Mouse (Mus musculus) heart, adult 18-20 months (tissue): ENCODE results near the gene Tmem14c. TPM values are rescaled to one million over a fixed set of nuclear protein-coding genes. Genes with fewer than 3 reads are reported as not detected.
"Not testable (repeated sequence)": the region's sequence is repeated elsewhere in the genome, so short reads cannot be mapped to it uniquely, and the experiment has no call there.

Experiments
- DNase-seq, 2 experiments: peaks; one replicate each; pipeline ENCODE4 v3.0.0; 2021 to 2022; ENCODE audit warnings: mixed read lengths in 1 of 2
- long read RNA-seq, 2 experiments: library from polyadenylated mRNA; stranded (forward); transcript quantifications; one replicate each; pipeline ENCODE4 v2.0.0; 2021
- total RNA-seq, 2 experiments: library from RNA; stranded (reverse); gene quantifications; 2 replicates each; pipeline ENCODE4 v1.2.3; 2021

Gene Tmem14c
- 100 to 1,000 TPM; 180 to 185 TPM for total RNA-seq
- long read RNA-seq, experiment 1, transcript Tmem14c-201 (6 exons, 914 nt): major isoform, 101 of 126 reads
- long read RNA-seq, experiment 1, partial matches to known transcripts: 14 of 126 reads
- long read RNA-seq, experiment 1, other reads (novel, unspliced or antisense): 11 of 126 reads
- long read RNA-seq, experiment 2, transcript Tmem14c-201 (6 exons, 914 nt): major isoform, 65 of 87 reads
- long read RNA-seq, experiment 2, partial matches to known transcripts: 18 of 87 reads
- long read RNA-seq, experiment 2, other reads (novel, unspliced or antisense): 4 of 87 reads

DNA sequence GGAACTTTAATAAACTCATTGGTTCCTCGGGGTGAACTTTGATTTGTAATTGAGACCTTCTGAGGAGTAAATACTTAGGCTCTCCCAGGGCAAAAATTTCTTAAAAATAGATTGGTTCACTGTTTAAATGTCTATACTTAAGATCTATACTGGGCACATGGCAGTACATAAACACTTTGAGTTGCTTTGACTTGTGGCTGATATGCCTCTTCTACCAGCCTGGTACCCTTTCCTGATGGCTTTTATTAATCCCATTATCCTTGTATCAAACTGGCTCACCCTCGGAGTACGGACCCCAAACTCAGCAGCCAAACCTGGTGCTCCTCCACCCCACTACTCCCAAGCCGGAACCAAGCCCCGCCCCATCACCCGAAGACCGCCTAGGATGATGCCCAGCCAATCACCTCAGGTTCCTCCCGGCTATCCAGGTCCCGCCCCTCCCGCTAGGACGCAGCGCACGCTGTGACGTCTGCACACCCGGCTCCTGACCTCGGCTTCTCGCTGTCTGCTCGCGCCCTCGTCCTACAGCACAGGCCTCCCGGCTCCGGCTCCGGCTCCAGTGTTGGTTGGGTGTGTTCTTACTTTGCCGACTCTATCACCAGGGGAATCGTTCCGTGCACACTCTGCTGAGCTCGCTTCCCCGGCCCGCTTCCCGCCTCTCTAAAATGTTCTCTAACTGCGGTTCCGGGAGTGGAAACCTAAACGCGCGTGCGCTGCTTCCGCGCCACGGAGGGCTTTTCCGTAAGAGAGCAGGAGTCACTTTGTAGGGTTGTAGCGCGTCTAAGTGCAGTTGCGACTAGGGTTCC lies at the start of gene Tmem14c:
Tmem14c (plus strand) TSS at position 464 of the 806 bp plus-strand sequence.
- peak; percentile 97 for DNase-seq

DNA sequence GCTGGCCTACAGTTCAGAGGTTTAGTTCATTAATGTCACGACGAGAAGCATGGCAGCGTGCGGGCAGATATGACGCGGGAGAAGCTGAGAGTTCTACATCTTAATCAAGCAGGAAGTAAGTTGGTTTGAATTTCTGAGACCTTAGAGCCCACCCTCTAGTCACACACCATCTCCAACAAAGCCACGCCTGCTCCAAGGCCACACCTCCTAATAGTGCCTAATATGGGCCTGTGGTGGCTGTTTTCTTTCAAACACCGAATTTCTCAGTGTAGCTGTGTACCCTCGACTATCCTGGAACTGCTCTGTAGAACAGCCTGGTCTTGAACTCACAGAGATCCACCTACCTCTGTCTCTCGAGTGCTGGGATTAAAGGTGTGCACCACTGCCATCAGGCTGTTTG lies 48.5 kb upstream of the Tmem14c start:
- no peak for DNase-seq

DNA sequence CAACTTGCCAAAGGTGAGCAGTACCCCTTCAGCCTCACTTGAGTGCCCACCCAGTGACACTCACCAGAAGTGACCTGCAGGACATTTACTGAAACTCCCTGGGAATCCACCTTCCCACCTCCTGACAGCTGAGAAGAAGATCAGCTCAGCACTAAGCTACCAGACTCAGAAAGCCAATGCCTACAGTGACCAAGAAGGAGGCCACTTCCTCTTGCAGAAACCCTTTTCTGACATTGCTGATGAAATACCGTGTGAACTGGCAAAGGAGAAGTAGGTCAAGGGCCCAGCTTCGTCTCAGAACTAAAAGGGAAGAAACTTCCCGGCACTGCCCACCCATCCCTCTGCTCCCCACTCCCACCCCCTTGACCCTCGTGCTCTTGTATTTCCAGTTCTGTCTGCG lies 47.5 kb upstream of the Tmem14c start:
- DNase-seq: peak in 1 of 2 experiments; percentile 29

DNA sequence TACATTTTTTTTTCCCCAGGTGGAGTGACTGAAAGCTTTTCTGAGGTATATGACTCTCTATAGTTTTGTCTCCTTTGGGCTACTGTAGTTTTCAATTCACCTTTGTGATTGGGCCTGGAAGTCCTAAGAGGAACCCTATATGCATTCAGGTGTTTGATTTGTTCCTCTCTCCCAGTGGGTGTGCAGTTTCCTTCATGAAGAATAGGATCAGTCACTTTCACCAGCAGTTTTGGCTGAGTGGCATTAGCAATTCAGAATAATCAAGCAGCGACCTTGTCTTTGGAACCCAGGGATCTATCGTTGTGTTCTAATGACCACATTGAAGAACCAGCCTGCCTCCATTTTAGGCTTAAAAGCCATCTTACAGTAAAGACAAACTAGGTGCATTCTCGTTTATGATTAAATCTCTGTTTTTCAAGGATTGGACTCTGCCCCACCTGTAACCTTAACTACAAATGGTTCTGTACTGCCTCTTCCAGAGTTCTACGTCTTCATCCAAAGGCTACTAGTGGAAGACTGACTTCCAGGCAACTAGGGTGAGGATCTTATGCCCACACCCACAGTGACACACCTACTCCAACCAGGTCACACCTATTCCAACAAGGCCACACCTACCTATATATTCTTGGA lies 46.2 kb upstream of the Tmem14c start:
- DNase-seq: no peak

DNA sequence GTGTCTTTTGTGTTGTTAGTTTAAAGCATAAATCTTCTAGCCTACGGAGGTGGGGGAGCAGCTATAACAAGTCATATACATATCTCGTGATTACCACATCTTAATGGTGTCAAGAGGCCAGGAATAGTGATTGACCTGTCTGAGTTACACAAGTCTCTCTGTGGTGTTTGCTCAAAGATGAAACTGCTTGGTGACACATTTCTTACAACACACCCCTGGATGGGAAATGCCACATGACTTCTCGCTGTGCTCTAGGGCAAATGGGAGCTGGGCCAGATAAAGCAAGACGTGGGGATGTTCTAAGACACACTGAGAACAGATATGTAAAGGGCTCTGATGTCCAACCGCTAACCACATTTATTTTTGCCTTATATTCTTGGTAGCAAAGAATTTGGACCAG lies 44.8 kb upstream of the Tmem14c start:
- DNase-seq: no peak

DNA sequence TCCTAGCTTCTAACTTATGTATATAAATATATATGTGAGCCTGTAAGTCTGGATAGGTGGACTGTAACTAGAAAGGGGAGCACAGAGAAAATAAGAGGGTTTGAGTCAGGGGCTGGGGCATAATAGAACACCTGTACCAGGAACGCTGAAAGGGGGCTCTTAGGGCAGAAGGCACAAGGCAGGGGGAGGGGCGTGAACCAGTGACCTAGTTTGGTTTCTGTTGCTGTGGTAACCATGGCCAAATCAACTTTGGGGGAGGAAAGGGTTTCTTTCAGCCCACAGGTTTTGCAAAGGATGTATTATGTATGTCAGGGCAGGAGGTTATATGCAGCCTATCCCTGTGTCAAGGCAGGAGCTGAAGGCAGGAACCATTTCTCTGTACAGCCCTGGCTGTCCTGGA lies 44.3 kb upstream of the Tmem14c start:
- DNase-seq: no peak

DNA sequence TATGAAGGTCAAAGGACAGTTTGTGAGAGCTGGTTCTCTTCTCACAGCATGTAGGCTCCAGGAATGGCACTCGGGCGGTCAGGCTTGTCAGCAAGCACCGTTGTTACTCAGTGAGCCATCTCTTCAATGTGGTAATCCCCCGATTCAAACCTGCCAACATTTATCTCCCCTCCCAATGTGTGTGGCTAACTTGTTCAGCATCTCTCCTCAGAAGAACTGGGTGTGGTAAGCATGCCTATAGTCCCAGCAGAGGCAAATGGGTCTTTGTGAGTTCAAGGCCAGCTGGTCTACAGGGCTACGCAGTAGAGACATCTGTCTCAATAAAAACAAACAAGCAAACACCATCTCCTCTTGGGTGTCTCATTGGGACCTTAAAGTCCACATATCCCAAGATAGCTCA lies 43.1 kb upstream of the Tmem14c start:
- DNase-seq: no peak

DNA sequence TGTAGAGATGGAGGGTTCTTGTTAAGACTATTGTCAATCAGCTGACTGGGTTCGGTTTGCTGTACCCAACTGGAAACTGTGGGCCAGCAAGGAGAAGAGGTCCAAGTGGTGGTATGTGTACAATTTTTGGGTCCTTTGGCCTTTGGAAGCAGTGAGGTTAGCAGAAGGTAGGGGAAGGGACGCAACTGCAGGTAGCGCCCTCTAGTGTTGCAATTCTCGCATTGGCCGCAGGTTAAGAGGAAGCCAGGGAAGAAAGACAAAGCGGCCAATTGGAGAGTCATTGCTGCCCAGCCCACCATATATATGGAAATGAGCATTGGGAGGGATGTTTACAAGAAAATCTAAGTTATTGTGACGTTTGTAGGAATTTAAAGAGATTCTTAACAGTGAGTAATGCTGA lies 38.5 kb upstream of the Tmem14c start:
- DNase-seq: peak; percentile 44 to 75

DNA sequence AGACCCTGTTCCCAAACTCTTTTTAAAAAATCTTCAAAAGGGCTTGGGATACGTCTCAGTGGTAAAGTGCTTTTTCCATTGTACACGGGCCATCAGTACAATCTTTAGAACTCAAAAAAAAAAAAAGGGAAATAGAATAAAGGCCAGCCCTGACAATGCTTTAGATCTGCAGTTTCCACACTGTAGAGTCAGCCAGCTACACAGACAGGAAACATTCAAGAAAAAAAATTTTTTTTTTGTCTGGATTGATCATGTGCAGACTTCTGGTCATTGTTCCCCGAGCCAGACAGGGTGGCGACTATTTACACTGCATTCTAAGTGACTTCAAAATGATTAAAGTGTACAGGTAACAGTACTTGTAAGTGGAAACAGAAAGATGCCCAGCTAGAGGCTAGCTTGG lies 37.4 kb upstream of the Tmem14c start:
- DNase-seq: peak in 1 of 2 experiments; percentile 46

DNA sequence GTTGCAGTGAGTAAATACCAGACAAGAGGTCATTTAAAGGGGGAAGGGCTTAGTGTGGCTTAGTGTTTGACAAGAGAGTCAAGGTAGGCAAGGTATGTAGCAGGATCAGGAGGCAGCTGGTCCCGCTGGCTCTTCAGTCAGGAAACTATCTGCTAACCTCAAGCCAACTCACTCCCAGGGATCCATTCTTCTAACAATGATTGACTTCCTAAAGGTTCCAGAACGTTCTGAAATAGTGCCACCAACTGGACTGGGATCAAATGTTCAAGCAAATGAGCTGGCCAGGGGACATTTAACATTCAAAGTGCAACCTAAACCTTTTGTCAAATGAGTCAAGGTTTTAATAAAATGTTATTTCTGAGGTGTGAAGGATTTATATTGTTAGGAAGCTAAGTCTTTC lies 36.8 kb upstream of the Tmem14c start:
- peak; percentile 43 to 53 for DNase-seq

DNA sequence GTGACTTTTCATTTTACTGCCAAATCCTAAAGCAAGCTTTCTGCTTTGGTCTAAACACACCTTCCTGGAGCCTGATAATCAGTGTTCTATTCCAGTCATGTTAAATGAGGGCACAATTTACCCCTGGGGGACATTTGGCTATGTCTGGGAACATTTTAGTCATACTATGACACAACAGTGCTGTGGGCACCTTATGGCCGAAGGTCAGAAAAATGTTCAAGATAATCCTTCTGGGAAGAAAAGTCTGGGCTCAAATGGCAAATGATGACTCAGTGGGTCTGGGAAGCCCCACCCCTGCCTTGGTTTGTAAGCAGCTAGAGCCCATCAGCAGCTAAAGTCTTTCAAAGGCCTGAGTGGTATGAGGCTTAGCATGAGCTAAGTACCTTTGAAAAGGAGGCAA lies 33.3 kb upstream of the Tmem14c start:
- no peak for DNase-seq

DNA sequence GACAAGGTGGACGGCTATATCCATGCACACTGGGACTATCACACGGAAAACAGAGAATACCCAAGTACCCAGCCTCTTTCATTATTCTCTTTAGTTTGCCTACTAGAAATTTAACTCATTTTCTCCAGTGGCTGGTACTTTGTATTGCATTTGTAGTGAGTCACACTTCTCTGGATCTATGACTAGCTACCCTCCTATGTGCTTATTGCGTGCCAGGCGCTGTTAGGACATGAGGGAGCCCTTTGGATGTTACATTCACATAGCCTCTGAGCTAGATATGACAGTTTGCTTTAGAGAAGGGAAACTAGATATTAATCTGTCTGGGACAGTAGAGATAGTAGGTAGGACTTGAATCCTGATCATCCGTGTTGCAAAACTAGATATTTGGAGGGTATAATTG lies 30.0 kb upstream of the Tmem14c start:
- no peak for DNase-seq

DNA sequence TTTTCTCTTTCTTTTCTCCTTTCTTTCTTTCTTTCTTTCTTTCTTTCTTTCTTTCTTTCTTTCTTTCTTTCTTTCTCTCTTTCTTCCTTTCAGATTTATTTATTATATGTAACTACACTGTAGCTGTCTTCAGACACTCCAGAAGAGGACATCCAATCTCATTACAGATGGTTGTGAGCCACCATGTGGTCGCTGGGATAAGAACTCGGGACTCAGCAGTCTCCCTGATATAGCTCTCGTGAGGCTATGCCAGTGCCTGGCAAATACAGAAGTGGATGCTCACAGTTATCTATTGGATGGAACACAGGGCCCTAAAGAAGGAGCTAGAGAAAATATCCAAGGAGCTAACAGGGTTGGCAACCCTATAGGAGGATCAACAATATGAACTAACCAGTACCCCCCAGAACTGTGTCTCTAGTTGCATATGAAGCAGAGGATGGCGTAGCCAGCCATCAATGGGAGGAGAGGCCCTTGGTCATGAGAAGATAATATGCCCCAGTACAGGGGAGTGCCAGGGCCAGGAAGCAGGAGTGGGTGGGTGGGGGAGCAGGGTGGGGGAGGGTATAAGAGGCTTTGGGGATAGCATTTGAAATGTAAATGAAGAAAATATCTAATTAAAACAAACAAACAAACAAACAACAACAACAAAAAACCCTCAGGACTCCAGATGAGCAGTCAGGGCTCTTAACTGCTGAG lies 28.3 kb upstream of the Tmem14c start:
- DNase-seq: not testable (repeated sequence)

DNA sequence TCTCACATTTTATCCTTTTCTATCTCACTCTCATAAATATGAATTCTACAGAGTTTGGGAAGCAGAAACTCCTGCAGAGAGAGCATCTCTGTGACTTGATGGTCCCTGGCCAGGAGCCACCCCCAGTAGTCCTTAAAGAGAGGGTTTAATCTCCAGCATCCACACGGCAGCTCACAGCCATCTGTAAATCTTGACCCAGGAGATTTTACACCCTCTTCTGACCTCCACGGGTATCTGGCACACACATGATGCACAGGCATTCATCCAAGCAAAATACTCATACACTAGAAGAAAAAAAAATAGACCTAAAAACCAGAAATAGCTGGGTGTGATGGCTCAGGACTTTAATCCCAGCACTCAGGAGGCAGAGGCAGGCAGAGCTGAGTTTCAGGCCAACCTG lies 27.7 kb upstream of the Tmem14c start:
- DNase-seq: no peak

DNA sequence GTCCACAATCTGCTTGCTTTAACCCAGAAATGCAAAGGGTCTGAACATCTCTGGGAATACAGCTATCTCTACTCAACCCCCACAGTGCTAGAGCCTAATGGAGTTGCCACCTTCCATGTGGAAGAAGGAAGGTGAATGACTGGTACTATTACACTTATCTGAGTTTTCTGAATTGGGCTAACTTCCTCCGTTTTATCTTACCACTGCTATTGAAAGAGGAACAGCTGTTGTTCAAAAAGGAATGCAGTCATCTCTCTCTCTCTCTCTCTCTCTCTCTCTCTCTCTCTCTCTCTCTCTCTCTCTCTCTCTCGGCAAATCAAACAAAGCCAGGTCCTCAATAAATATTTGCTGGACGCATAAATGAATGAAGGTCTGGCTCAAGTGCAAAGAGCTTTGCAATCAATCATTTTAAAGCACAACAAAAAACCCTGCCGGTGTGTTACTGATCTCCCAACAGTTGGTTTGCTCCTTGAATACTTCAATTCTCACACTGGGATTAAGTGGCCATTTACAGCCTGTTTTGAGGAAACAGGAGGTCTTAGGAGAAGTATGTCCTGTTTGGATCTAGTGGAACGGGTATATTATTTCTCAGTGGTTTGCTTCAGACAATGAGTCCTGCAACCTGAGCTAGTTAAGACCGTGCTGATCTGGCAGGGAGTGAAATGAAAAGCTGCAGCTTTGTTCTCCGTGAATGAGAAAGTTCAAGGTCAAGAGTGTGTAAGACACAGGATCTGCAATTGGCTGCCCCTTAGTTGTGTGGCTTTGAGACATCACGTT lies 21.4 kb upstream of the Tmem14c start:
- no peak for DNase-seq

DNA sequence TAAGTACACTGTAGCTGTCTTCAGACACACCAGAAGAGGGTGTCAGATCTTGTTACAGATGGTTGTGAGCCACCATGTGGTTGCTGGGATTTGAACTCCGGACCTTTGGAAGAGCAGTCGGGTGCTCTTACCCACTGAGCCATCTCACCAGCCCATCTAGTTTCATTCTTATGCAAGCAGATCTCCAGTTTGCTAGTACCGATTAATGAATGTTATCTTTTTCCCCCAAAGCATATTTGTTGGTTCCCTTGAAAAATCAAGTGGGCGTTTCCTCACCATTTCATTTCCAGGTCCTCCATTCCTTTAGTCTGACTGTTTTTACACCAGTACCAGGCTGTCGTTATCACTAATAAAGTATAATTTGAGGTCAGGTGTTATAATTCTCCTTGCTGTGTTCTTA lies 17.6 kb upstream of the Tmem14c start:
- DNase-seq: not testable (repeated sequence)

DNA sequence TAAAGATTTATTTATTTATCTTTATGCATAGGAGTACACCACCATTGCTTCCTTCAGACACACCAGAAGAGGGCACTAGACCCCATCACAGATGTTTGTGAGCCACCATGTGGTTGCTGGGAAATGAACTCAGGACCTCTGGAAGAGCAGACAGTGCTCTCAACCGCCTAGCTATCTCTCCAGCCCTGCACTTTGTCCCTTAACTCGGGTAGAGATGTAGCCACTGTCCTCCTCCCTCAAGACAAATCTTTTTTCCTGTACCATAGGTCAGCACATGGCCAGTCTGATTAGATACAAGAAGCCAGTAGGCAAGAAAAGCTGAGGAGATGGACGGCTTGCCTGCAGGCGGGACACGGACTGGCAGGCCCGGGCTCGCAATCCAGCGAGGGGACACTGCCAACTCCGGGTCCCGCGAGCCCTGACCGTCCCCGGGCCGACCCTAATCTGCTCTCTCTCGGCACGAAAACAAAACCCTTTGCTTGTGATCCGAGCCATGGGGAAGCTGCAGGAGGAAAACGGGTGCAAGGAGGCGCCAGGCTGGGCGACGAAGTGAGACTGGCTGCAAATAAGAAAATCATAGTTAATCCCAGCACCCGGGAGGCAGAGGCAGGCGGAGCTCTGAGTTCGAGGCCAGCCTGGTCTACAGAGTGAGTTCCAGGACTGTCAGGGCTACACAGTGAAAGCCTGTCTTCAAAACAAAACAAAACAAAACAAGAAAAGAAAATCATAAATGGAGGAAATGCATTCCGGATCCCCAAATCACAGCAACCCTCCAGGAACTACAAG lies 15.8 kb upstream of the Tmem14c start:
- peak; percentile 31 to 61 for DNase-seq

DNA sequence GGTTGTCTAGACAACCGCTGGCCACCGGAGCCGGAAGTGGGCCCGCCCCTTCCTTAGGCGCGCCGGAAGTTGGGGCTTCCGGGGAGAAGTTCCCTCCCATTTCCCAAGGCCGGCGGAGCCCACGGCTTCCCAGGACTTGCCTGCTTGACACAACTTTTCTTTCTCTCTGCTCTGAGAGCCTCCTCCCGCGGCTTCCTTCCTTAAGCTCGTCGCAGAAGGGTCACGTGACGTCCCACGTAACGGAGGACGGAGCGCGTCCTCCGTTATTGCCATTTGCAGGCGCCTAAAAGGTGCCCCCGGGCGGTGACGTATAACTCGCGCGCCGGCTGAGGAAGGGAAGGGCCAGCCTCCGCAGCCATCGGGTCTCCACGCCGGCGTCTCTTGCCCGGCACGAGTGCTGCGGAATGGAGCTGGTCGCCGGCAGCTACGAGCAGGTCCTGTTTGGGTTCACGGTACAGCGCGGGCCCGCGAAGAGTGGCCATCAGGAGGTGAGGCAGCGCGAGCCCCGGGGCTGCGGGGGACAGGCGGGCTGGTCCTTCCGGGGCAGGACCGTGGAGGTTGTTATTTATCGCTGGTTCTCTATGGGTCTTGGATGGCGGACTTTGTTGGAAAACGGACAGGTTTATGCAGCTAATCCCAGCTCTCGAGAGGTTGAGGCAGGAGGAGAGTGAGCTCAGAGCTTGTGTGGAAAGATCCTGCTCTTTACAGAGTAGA lies 15.0 kb upstream of the Tmem14c start, which contains the start of gene Pak1ip1:
Pak1ip1 (plus strand) TSS at position 98 of the 714 bp plus-strand sequence.
- DNase-seq: peak; percentile 94 to 96

DNA sequence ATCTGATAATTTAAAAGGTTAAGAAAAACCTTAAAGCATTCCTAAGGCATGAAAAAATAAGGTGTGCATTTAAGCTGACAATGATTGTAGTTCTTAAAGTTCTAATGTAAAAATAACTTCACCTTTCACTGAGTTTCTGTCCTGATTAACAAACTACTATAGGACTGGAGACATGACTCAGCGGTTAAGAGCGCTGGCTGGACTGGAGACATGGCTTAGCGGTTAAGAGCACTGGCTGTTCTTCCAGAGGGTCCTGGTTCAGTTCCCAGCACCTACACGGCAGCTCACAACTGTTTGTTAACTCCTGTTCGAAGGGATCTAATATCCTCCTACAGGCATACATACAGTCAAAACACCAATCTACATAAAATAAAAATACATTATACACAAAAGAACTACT lies 14.1 kb upstream of the Tmem14c start:
- no peak for DNase-seq

DNA sequence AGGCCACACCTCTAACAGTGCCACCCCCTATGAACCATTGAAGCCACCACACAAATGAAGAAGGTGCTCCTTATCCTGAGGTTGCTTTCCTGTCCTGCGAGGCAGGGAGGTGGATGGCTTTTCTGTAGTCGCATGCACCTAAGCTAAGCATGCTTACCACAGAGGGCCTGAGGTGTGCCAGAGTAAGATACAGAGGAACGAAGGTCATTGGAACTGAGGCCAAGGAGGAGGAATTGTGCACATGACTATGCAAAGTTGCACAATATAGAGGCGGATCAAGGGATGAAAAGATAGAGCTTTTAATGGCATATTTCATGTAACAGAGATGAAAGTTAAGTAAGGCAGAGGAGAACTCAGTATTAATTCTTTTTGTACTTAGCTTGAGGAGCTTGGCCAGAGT lies 9.8 kb upstream of the Tmem14c start:
- no peak for DNase-seq
